Mouse (Mus musculus) megakaryocyte, embryonic 14.5 days (primary cell): ENCODE data around the gene Zfp790. TPM values are rescaled to one million over a fixed set of nuclear protein-coding genes. Genes with fewer than 3 reads are reported as not detected.

ENCODE experiments used
- H3K27me3 ChIP-seq: replicated peaks from 2 replicates; pipeline ENCODE3; 2012; ENCODE audit warnings: inconsistent platforms
- H3K36me3 ChIP-seq: replicated peaks from 2 replicates; pipeline ENCODE3; 2012; ENCODE audit warnings: low read length, inconsistent platforms, mixed read lengths
- H3K4me1 ChIP-seq: 2 replicates; pipeline ENCODE4 v1.6.1; 2012; ENCODE audit warnings: inconsistent platforms
- H3K4me3 ChIP-seq: replicated peaks from 2 replicates; pipeline ENCODE3; 2012; ENCODE audit warnings: moderate library complexity, mild to moderate bottlenecking, inconsistent platforms
- H3K9me3 ChIP-seq: 2 replicates; pipeline ENCODE4 v1.6.1; 2012; ENCODE audit warnings: inconsistent platforms
- FLI1 ChIP-seq: IDR thresholded peaks from 2 replicates; pipeline ENCODE4 v1.6.1; 2012; ENCODE audit warnings: low read length, inconsistent platforms, mixed read lengths
- GATA1 ChIP-seq: IDR thresholded peaks from 3 replicates; pipeline ENCODE4 v1.6.1; 2012; ENCODE audit warnings: mixed read lengths, low read length, inconsistent platforms, borderline replicate concordance
- polyA plus RNA-seq: library from polyadenylated mRNA; stranded (reverse); fragments of >175 nt; gene quantifications from 2 replicates; pipeline ENCODE4 v1.2.3, GENCODE M21; 2012; ENCODE audit warnings: low replicate concordance; ENCODE audit not compliant: insufficient read depth

The Zfp790 gene
- polyA plus RNA-seq, 1 experiment: 0.62 TPM

- H3K27me3 ChIP-seq: no peaks in the 10 kb centered on the region
- peaks cover 37% of the 10 kb centered on the region for H3K36me3 ChIP-seq
- peaks cover under 1% of the 10 kb centered on the region; the same call in 1 of the 2 replicates for H3K9me3 ChIP-seq
- H3K4me1 ChIP-seq: peaks cover 17% of the 10 kb centered on the region
- TF ChIP-seq GATA1: no peak
- no peak for TF ChIP-seq FLI1
- no peak overlapping the region for H3K4me3 ChIP-seq
Measured at GRCm38 (mm10) chr7:29785023-29785422, 30.9 kb upstream of the Zfp790 start.

GRCm38 (mm10) chr7:29785888-29786287 is 30.0 kb upstream of the Zfp790 start:
- TF ChIP-seq GATA1 (no peak), FLI1 (no peak)

GRCm38 (mm10) chr7:29792906-29793305 is 23.0 kb upstream of the Zfp790 start:
- Histone ChIP-seq H3K9me3 (peaks cover 58% of the 10 kb centered on the region), H3K4me1 (no peaks in the 10 kb centered on the region), H3K4me3 (peak overlapping the region; percentile 38), H3K36me3 (peaks cover 51% of the 10 kb centered on the region), H3K27me3 (peaks cover 2% of the 10 kb centered on the region)
- TF ChIP-seq FLI1 (no peak), GATA1 (no peak)

More at GRCm38 (mm10) chr7:29785888-29786287, 30.0 kb upstream of the Zfp790 start:
- peaks cover 42% of the 10 kb centered on the region for H3K36me3 ChIP-seq
- peaks cover 5% of the 10 kb centered on the region for H3K9me3 ChIP-seq
- peaks cover 17% of the 10 kb centered on the region for H3K4me1 ChIP-seq
- no peaks in the 10 kb centered on the region for H3K27me3 ChIP-seq
- H3K4me3 ChIP-seq: no peak overlapping the region

- no peak for TF ChIP-seq FLI1
- no peak for TF ChIP-seq GATA1
- H3K36me3 ChIP-seq: no peaks in the 10 kb centered on the region
- H3K4me3 ChIP-seq: no peak overlapping the region
- H3K4me1 ChIP-seq: no peaks in the 10 kb centered on the region
- H3K9me3 ChIP-seq: 0 out of 2 replicates have a peak, but pooled peaks cover 2% of the 10 kb centered on the region
- H3K27me3 ChIP-seq: no peaks in the 10 kb centered on the region
Measured at GRCm38 (mm10) chr7:29807046-29807445, 8.9 kb upstream of the Zfp790 start.

GRCm38 (mm10) chr7:29812244-29812643 is 3.7 kb upstream of the Zfp790 start:
- peaks cover 2% of the 10 kb centered on the region for H3K36me3 ChIP-seq
- no peaks in the 10 kb centered on the region for H3K9me3 ChIP-seq
- H3K4me1 ChIP-seq: peaks cover 20% of the 10 kb centered on the region
- H3K4me3 ChIP-seq: no peak overlapping the region
- no peak for TF ChIP-seq GATA1
- no peak for TF ChIP-seq FLI1
- no peaks in the 10 kb centered on the region for H3K27me3 ChIP-seq

- Histone ChIP-seq H3K4me3 (peak overlapping the region; percentile 33), H3K27me3 (no peaks in the 10 kb centered on the region), H3K4me1 (peaks cover 39% of the 10 kb centered on the region), H3K9me3 (no peaks in the 10 kb centered on the region), H3K36me3 (peaks cover 12% of the 10 kb centered on the region)
- no peak for TF ChIP-seq FLI1
- TF ChIP-seq GATA1: no peak
Measured at GRCm38 (mm10) chr7:29814381-29814780, 1.5 kb upstream of the Zfp790 start.

GRCm38 (mm10) chr7:29815061-29815784 is 691 bp upstream of the Zfp790 start:
- TF ChIP-seq GATA1 (no peak), FLI1 (no peak)

GRCm38 (mm10) chr7:29818619-29819254 is 2.8 kb downstream of the Zfp790 start:
- Histone ChIP-seq H3K27me3 (no peaks in the 10 kb centered on the region), H3K4me1 (peaks cover 45% of the 10 kb centered on the region), H3K9me3 (no peaks in the 10 kb centered on the region), H3K36me3 (peaks cover 43% of the 10 kb centered on the region), H3K4me3 (peak overlapping the region; percentile 93)
- no peak for TF ChIP-seq FLI1
- TF ChIP-seq GATA1: no peak

More at GRCm38 (mm10) chr7:29815061-29815784, 691 bp upstream of the Zfp790 start:
- Histone ChIP-seq H3K36me3 (peaks cover 14% of the 10 kb centered on the region), H3K9me3 (no peaks in the 10 kb centered on the region), H3K4me3 (peak overlapping the region; percentile 98), H3K4me1 (peaks cover 45% of the 10 kb centered on the region), H3K27me3 (no peaks in the 10 kb centered on the region)

GRCm38 (mm10) chr7:29828001-29828400 is 12.1 kb downstream of the Zfp790 start:
- Histone ChIP-seq H3K36me3 (peaks cover 90% of the 10 kb centered on the region), H3K27me3 (no peaks in the 10 kb centered on the region), H3K9me3 (peaks cover 39% of the 10 kb centered on the region), H3K4me3 (no peak overlapping the region), H3K4me1 (no peaks in the 10 kb centered on the region)
- no peak for TF ChIP-seq FLI1
- no peak for TF ChIP-seq GATA1

- H3K9me3 ChIP-seq: peaks cover 42% of the 10 kb centered on the region
- H3K36me3 ChIP-seq: peaks cover 89% of the 10 kb centered on the region
- H3K4me3 ChIP-seq: peak overlapping the region; percentile 10
- H3K4me1 ChIP-seq: no peaks in the 10 kb centered on the region
- H3K27me3 ChIP-seq: no peaks in the 10 kb centered on the region
- TF ChIP-seq FLI1 (no peak), GATA1 (no peak)
Measured at GRCm38 (mm10) chr7:29829804-29830203, 13.9 kb downstream of the Zfp790 start.
